Mouse (Mus musculus): ENCODE measurements around the gene Il17ra.

DNA sequence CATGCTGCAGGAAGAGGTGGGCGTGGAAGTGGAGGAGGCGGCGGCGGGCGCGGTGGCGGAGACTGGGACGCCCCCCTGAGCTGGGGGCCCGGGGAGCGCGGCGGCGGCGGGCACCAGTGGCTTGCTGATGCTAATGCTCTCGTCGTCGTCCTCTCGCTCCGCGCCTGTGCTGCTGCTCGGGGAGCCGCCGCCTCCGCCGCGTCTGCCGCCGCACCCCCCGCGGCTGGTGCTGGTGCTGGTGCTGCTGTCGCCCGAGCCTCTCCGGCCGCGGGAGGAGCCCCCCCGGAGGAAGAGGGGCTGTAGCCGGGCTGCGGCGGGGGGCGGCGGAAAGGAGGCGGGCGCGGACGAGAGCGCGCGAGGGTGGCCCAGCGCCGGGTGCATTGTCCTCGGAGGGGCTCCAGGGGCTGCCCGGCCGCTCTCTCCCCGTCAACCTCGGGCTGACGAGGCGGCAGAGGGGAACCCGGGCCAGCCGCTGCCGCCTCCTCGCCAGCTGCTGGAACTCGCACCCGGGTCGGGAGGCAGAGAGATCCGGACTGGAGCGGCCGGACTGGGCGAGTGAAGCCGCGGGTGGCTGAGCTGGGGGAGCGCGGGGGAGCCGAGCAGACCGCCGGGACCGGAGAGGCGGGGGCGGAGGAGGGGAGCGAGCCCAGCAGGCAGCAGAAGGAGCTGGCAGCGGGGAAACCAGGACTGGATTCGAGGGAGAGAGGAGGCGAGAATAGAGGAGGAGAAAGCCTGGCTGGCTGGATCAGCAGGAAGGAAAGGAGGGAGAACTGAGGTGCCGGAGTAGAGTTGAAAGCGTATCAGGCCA is 30.5 kb downstream of the Il17ra start, which contains the start of gene Tmem121b:
- TF ChIP-seq CTCF (IDR thresholded peaks at IDR 0.05; ENCODE audit: low read depth, low read length) (no peak), POLR2A (IDR thresholded peaks at IDR 0.05; ENCODE audit: extremely low read depth, insufficient read depth, low read length) (no peak)
